Mouse (Mus musculus): ENCODE results near the gene Tbx2. TPM values are rescaled to one million over a fixed set of nuclear protein-coding genes. Genes with fewer than 3 reads are reported as not detected.

Tbx2 gene
- total and polyA plus RNA-seq, 3 experiments: 0.17 TPM; not detected in 2

GRCm38 (mm10) chr11:85876059-85876788 is 43.9 kb downstream of the Tbx2 start:
- in situ Hi-C loops (cut with MboI; ENCODE audit: low pct_ligation_motif_present, low pct_unique_long_range_greater_than_20kb, low sequenced_read_pairs): no loop called here
- H3K4me2 ChIP-seq (ENCODE audit: insufficient read depth, low read depth, poor library complexity, severe bottlenecking): no peak overlapping the region
- H3K9me3 ChIP-seq (replicated peaks; ENCODE audit: low read length): peaks cover 5% of the 10 kb centered on the region
- peaks cover 2% of the 10 kb centered on the region for H3K27me3 ChIP-seq (replicated peaks)
- dilution Hi-C loops (cut with MboI; ENCODE audit: extremely low pct_ligation_motif_present, extremely low pct_unique_long_range_greater_than_20kb, low sequenced_read_pairs): no loop called here
- H3K4me3 ChIP-seq (replicated peaks in 1 of 3; ENCODE audit: low read depth in 2 of 3, low read length in 2 of 3, poor library complexity in 1 of 3): no peak overlapping the region
- H3K4me1 ChIP-seq (ENCODE audit: control insufficient read depth in 1 of 2, insufficient read depth in 2 of 2): peaks cover 0 to 9% of the 10 kb centered on the region in 2 experiments; a peak in 2 of 4 replicates
- no peak for DNase-seq (ENCODE audit: extremely low read depth)
- no peak for TF ChIP-seq USF1 (IDR thresholded peaks at IDR 0.05; ENCODE audit: low read depth, low read length)
- TF ChIP-seq JUN (IDR thresholded peaks at IDR 0.05; ENCODE audit: insufficient read depth, low read depth, low read length): no peak
- peak; percentile 7; the same call in 1 of the 2 replicates for TF ChIP-seq SMC3 (IDR thresholded peaks at IDR 0.05; ENCODE audit: low read depth, low read length)
- TF ChIP-seq MAX (IDR thresholded peaks at IDR 0.05; ENCODE audit: low read length): 0 out of 2 replicates have a peak, but pooled peaks have one; percentile 18
- TF ChIP-seq USF2 (conservative IDR thresholded peaks at IDR 0.05; ENCODE audit: low read depth, low read length): no peak
- no peaks in the 10 kb centered on the region for H3K79me2 ChIP-seq (replicated peaks; ENCODE audit: control insufficient read depth, extremely low read depth, insufficient read depth, poor library complexity, severe bottlenecking)
- H3K27ac ChIP-seq (ENCODE audit: insufficient read depth, low read depth): no peak overlapping the region
- H3K36me3 ChIP-seq (replicated peaks in 1 of 2; ENCODE audit: control insufficient read depth in 1 of 2, insufficient read depth in 1 of 2, low read length in 1 of 2): no peaks in the 10 kb centered on the region
- H3K9ac ChIP-seq (ENCODE audit: insufficient read depth, low read depth): no peak overlapping the region

DNA sequence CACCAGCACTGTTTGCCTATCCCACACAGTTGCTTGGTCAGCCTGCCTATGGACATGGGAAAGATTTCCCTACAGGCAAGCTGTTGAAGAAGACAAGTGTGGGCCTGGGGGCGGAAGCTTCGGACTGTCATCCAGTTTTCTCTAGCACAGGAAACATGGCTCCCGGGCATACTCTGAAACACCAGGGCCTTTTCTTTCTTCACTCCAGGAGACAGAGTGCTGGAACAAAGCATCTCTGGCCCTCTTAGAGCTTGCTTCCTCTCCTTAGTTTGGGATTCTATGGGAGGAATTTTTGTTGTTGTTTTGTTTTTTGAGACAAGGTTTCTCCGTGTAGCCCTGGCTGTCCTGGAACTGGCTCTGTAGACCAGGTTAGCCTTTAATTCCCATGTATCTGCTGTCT is 52.1 kb downstream of the Tbx2 start:
- H3K9me3 ChIP-seq (replicated peaks; ENCODE audit: low read length): no peaks in the 10 kb centered on the region
- in situ Hi-C loops (cut with MboI; ENCODE audit: low pct_ligation_motif_present, low pct_unique_long_range_greater_than_20kb, low sequenced_read_pairs): no loop called here
- H3K4me3 ChIP-seq (replicated peaks in 1 of 3; ENCODE audit: low read depth in 2 of 3, low read length in 2 of 3, poor library complexity in 1 of 3): no peak overlapping the region
- no peaks in the 10 kb centered on the region for H3K36me3 ChIP-seq (replicated peaks in 1 of 2; ENCODE audit: control insufficient read depth in 1 of 2, insufficient read depth in 1 of 2, low read length in 1 of 2)
- TF ChIP-seq UBTF (IDR thresholded peaks at IDR 0.05; ENCODE audit: low read depth, low read length): no peak
- TF ChIP-seq MEF2A (IDR thresholded peaks at IDR 0.05; ENCODE audit: borderline replicate concordance, low read depth, low read length): no peak
- no peak for TF ChIP-seq MYC (IDR thresholded peaks at IDR 0.05; ENCODE audit: low read depth, low read length)
- TF ChIP-seq KAT2A (IDR thresholded peaks at IDR 0.05; ENCODE audit: insufficient replicate concordance, low read length): no peak
- no peak for TF ChIP-seq ZNF384 (IDR thresholded peaks at IDR 0.05; ENCODE audit: low read depth, low read length)
- TF ChIP-seq ZMIZ1 (IDR thresholded peaks at IDR 0.05; ENCODE audit: low read depth, low read length): no peak
- no peak for TF ChIP-seq POLR2AphosphoS2 (IDR thresholded peaks at IDR 0.05; ENCODE audit: low read depth, low read length)
- no peak for TF ChIP-seq TBP (conservative IDR thresholded peaks at IDR 0.05; ENCODE audit: low read depth, low read length)
- no peak for TF ChIP-seq ELF1 (IDR thresholded peaks at IDR 0.05; ENCODE audit: low read depth, low read length)
- no peak for TF ChIP-seq NELFE (IDR thresholded peaks at IDR 0.05; ENCODE audit: low read depth, low read length)
- TF ChIP-seq E2F4 (IDR thresholded peaks at IDR 0.05; ENCODE audit: insufficient replicate concordance, low read depth, low read length): no peak
- no peak for TF ChIP-seq IRF4 (IDR thresholded peaks at IDR 0.05; ENCODE audit: low read depth, low read length)
- no peak for TF ChIP-seq TCF12 (IDR thresholded peaks at IDR 0.05; ENCODE audit: low read depth, low read length)
- no peak for TF ChIP-seq ETS1 (conservative IDR thresholded peaks at IDR 0.05; ENCODE audit: low read depth, low read length)
- TF ChIP-seq HCFC1 (IDR thresholded peaks at IDR 0.05; ENCODE audit: low read depth, low read length): no peak
- no peak for TF ChIP-seq MAZ (IDR thresholded peaks at IDR 0.05; ENCODE audit: low read depth, low read length)
- no peak for DNase-seq (ENCODE audit: extremely low read depth)
- H3K4me1 ChIP-seq (ENCODE audit: control insufficient read depth in 1 of 2, insufficient read depth in 2 of 2): peaks cover 2 to 9% of the 10 kb centered on the region in 2 experiments; a peak in 2 of 4 replicates
- no peak overlapping the region for H3K27ac ChIP-seq (ENCODE audit: insufficient read depth, low read depth)
- peaks cover 2% of the 10 kb centered on the region for H3K27me3 ChIP-seq (replicated peaks)
- H3K4me2 ChIP-seq (ENCODE audit: insufficient read depth, low read depth, poor library complexity, severe bottlenecking): no peak overlapping the region
- dilution Hi-C loops (cut with MboI; ENCODE audit: extremely low pct_ligation_motif_present, extremely low pct_unique_long_range_greater_than_20kb, low sequenced_read_pairs): no loop called here
- H3K79me2 ChIP-seq (replicated peaks; ENCODE audit: control insufficient read depth, extremely low read depth, insufficient read depth, poor library complexity, severe bottlenecking): no peaks in the 10 kb centered on the region
- no peak overlapping the region for H3K9ac ChIP-seq (ENCODE audit: insufficient read depth, low read depth)
